Mouse (Mus musculus): ENCODE measurements at regions not wholly inside any gene's neighbourhood (a gene's known extent, or its start where the extent isn't known, plus 50 kb on each side); places are given as distances from the start of the nearest gene placed in this dataset.

GRCm38 (mm10) chr19:35157849-35158248, 235.7 kb downstream of the Kif20b start:
- TF ChIP-seq CTCF (IDR thresholded peaks at IDR 0.05; ENCODE audit: insufficient read depth, low read length) (no peak), POLR2A (IDR thresholded peaks at IDR 0.05; ENCODE audit: borderline replicate concordance, extremely low read depth, low read depth, low read length) (no peak)
